Mouse (Mus musculus) embryo, embryonic 11 days (tissue): ENCODE data around the gene Gja5.
"Not testable (repeated sequence)": the region's sequence is repeated elsewhere in the genome, so short reads cannot be mapped to it uniquely, and the experiment has no call there.

ENCODE experiments used
- DNase-seq: peaks from one replicate; pipeline ENCODE4 v3.0.0-alpha.2; 2015

The Gja5 gene

DNA sequence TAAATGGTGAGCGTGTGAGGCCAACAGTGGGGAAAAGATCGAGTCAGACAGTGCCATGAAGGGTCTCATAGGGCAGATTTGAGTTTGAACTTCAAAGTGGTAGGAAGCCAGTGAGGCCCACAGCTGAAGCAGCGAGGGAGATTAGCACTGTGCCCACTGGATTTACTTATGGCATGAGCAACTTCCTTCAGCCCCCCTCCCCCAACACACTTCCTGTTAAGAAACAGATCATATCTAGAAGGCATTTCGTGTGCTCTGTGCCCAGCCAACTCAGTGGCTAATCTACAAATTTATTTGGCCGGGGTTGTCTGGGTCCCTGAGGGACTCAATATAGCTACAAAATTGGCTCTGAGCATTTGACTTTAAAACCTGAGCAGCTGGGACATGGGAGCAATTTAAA, 139.7 kb downstream of the Gja5 start:
- DNase-seq = no peak

GRCm38 (mm10) chr3:97047757-97048156, 143.3 kb downstream of the Gja5 start:
- no peak for DNase-seq

DNA sequence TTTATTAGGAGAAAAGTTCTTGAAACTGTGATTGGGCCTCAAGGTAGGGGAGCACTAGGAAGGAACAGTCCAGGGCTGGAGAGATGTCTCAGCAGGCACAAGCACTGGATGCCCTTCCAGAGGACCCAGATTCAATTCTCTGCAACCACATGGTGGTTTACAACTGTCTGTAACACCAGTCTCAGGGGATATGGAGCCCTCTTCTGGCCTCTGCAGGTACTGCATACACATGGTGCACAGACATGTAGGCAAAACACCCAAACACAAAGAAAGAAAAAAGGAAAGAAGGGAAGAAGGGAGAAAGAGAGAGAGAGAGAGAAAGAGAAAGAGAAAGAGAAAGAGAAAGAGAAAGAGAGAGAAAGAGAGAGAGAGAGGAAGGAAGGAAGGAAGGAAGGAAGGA, 143.9 kb downstream of the Gja5 start:
- no peak for DNase-seq

- DNase-seq = peak; percentile 39
Measured at GRCm38 (mm10) chr3:97051264-97051744, 146.8 kb downstream of the Gja5 start.

- peak; percentile 30 for DNase-seq
Measured at GRCm38 (mm10) chr3:97052069-97052799, 147.7 kb downstream of the Gja5 start.

DNA sequence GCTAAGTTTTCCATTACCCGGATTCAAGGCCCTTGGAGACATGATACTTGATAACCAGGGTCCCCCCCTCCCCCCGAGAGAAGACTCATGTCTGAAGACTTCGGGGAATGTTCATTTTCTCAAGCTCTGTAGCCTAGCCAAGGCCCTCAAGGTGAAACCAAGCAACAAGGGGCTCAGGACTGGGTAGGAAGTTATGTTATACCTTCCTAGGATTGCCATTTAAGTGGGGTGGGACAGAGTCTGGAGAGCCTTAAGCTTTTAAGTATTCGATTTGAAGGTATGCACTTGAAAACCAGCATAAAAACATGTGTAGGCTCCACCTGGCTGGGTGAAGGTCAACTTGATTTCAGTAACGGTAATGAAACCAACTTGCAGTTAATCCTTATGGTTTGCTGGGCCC, 154.2 kb downstream of the Gja5 start:
- DNase-seq = no peak

DNA sequence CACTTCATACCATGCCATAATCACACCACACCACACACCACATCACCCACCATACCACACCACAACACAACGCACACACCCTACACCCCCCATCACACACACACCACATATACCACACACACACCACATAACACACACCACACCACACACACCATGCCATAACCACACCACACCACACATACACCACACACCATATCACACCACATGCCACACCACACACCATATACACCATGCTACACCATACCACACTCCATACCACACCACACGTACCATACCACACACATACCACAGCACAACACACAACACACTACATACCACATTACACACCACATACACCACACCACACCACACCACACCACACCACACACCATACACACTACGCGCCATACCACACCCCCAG, 155.6 kb downstream of the Gja5 start:
- no peak for DNase-seq

- no peak for DNase-seq
Measured at GRCm38 (mm10) chr3:97062814-97063213, 158.3 kb downstream of the Gja5 start.

DNA sequence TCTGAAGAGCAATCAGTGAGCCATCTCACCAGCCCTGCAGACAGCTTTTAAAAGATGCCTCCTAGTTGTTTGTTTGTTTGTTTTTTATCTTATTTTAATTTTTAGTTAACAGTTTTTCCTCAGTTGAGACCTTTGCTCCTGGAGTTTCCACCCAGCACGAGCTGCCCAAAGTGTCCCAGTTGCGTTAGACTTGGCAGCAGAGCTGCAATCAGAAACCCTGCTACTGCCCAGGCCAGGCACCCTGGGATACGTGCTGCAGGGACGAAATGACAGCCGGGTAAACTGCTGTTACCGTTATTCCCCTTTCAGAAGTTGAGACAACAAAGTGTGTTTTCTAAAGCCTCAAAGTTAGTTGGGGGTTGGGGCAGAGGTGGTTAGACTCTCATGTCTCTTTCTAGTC, 159.6 kb downstream of the Gja5 start:
- DNase-seq = no peak

- not testable (repeated sequence) for DNase-seq
Measured at GRCm38 (mm10) chr3:97069589-97069988, 165.1 kb downstream of the Gja5 start.

GRCm38 (mm10) chr3:97071916-97072315, 167.4 kb downstream of the Gja5 start:
- DNase-seq = not testable (repeated sequence)

DNA sequence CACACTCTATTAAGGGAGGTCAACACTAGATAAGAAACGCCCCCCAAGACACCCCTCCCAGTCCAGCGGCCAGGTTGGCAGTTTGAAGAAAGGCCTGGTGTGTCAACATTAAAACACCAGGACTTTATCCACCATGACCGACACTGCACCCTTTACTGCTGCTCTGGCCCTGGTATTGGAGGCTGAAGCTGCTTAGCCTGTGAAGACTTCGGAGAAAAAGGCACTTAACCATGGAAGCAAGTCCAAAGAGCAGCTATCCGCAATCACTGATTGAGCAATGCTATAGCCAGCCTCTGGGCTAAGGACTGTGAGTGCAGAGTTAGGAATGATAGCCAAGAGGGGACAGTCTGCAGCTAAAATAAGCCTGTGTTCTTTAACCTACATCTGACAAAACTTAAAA, 167.9 kb downstream of the Gja5 start:
- not testable (repeated sequence) for DNase-seq

- DNase-seq = not testable (repeated sequence)
Measured at GRCm38 (mm10) chr3:97075744-97076350, 171.4 kb downstream of the Gja5 start.

- no peak for DNase-seq
Measured at GRCm38 (mm10) chr3:97076412-97076811, 171.9 kb downstream of the Gja5 start.

DNA sequence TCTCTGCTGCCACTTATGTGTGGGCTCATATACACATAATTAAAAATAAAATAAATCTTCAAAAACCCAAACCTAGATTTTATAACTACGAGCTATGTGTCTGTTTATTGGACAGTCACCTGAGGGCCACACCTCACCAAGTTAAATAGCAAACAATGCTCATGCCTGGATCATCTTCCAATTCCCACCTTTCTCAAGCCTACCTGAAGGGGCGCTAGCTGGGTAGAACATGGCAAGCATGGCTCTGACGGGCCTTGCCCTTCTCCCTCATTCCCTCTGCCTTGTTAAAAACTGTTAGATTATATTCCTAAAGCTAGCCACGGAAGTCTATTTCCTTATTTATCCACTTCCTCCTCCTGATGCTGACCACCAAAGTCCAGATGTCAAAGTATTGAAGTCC, 173.9 kb downstream of the Gja5 start:
- DNase-seq = no peak

DNA sequence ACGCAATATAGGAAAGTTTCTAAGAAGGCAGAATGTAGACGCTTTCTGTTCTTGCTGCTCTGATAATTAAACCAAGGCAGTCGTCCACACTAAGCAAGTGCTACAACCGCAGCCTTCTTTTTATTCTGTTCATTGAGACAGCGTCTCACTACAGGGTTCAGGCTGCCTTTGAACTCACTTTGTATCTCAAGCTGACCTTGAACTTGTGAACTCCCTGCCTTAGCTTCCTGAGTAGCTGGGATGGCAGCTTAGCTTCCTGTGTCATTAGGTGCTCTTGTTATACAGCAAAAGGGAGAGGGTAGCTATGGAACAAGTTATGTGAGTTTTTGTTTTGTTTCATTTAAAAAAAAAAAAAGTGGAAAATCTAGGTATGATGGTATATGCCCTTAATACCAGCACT, 177.7 kb downstream of the Gja5 start:
- DNase-seq = no peak

GRCm38 (mm10) chr3:97087326-97087725, 182.8 kb downstream of the Gja5 start:
- DNase-seq = peak; percentile 48

DNA sequence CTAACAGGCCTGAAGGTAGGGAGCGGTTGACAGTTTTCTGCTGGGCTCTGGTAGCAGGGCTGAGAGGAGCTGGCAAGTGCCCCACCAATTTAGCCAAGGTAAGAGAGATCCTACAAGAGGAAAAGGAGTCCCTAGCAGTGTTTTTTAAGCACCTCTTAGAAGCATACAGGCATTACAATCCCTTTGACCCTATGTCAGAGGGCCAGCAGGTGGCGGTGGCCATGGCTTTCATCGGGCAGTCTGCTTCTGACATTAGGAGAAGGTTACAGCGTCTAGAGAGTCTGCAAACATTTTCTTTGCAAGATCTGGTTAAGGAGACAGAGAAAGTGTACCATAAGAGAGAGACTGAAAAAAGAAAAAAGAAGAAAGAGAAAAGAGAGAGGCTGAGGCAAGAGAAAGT, 183.8 kb downstream of the Gja5 start:
- not testable (repeated sequence) for DNase-seq

GRCm38 (mm10) chr3:97091971-97092370, 187.5 kb downstream of the Gja5 start:
- not testable (repeated sequence) for DNase-seq

- not testable (repeated sequence) for DNase-seq
Measured at GRCm38 (mm10) chr3:97096664-97097063, 192.2 kb downstream of the Gja5 start.

DNA sequence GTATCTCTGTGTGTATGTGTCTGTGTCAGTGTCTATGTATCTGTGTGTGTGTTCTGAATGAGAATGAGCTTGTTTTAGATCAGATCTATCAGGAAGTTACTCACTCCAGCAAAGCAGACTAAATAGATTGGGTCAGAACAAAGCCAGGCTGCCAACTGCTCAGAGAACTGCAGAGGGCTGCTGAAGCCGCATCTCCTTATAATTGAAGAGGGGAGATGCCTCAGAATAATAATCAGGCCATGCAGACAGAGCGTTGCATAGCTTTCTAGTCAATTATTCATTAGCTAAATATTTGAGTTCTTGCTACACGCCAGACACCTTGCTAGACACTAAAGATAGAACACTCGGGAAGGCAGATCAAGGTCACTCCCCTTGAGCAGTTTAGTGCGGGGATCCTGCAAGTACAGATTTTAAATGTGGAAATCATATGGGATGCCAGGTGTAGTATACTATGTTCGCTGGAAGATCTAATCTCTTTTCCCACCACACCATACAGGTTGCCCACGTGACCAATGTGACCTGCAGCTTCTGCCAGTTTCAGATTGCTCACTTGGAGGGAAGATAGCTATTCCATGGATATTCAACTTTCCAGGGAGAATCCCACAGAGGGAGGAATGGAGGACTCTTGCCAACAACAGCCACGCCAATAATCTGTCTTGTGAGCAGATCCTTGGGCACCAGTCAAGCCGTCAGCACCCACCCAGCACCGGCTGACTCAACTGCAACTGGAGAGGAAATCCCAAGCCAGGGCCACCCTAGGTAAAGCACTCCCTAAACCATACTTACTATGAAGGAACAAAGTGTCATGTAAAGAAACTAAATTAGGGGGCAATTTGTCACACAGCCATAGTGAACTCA, 196.5 kb downstream of the Gja5 start:
- no peak for DNase-seq

DNA sequence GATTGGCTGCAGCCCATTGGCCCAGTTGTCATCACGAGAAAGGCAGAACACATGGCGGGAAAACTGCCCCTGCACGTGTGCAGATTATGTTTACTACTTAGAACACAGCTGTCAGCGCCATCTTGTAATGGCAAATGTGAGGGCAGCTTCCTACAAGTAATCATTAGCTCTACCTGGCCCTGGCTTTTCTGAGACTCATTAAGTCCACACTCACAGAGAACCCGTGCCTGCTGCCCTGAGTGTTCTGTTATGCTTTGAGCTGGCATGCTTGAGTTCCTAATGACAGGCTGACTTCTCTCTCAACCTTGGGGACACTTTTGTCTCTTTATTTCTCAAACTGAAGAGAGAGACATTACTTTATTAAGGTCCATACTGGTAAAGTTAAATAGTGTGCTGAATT, 199.5 kb downstream of the Gja5 start:
- not testable (repeated sequence) for DNase-seq

DNA sequence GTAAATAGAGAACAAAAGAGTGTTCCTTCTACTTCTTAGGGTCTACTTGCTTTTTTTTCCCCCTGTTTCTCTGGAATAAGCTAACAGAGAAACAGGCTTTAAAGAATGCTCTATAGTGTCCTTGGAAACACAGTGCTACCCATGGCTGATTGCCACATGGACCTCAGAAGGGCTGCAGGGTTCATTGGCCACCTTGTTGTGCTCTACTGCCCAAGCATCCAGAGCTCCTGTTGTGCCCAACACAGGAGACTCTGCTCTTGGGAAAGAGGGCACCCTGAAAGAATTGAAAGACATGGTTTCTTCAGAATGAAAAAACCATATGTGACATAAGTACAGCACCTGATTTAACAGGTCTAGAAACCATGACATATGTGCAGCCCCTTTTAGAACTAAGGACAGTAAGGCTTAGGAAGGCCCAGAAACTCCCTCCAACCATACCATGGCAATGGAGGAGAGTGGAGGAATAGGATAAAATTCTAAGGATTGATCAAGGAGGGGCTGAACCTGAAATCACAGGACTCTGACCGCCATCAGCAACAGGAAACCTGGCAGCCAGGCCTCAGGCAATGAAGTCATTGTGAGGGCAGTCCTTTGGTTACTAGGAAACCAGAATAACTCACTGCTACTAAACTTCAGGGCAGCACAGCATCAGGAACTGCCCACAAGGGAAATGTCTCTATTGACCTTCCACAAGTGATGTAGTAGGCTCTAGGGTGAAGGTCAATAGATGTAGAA, 200.4 kb downstream of the Gja5 start:
- no peak for DNase-seq
